Mouse (Mus musculus) Muller cell, postnatal 12 days (primary cell): ENCODE results near the gene Epb41l4b.

Experiments used
- DNase-seq: peaks from one replicate; pipeline ENCODE4 v3.0.0-alpha.2; 2015; ENCODE audit errors: inconsistent ontology term

Epb41l4b gene

DNA sequence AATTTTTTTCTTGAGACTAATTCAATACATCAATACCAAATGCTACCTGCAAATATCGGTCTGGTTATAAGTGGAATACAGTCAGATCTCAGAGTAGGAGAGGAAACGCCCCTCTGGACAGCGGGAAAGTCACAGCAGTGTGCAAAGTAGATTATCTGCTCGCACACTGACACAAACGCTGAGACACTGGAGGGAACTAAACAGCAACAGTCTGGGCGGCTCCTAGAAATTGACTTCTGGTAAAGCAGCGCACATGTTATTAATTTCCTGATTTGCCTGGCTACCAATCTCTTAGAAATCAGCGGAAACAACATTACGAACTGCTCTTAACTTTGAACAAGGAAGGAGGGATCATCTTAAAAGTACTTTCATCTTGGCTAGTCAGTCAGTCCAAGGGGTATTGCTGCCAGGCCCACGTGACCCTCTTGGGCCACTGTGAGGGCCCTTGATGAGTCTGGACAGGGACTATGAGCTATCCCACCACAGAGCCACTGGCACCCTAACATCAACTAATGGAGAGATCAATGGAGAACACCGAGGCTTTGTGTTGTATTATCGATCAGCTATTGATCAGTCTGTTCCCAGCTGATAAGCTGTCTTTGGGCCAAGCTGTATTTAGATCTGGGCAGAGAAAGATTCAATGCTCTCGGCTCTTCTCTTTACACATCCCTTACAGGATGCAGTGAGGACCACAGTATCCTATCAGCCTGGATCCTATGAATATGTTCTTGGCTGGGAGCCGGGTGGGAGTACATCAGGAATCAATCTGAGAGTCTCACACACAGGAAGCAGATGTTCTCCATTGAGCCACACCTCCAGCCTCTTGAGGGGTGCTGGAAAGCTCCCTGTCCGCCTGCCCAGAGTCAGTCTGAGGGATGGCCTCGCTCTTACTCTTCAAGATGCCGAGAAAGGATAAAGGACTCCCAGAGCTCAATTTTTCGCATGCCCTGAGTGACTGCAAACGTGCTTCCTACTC is 28.3 kb downstream of the Epb41l4b start:
- DNase-seq: no peak

- no peak for DNase-seq
These were observed 29.6 kb downstream of the Epb41l4b start for GRCm38 (mm10) chr4:57113472-57114216.

- DNase-seq: no peak
These were observed 31.2 kb downstream of the Epb41l4b start for GRCm38 (mm10) chr4:57111992-57112540.

GRCm38 (mm10) chr4:57111411-57111810 is 31.8 kb downstream of the Epb41l4b start:
- DNase-seq: no peak

GRCm38 (mm10) chr4:57109543-57109942 is 33.7 kb downstream of the Epb41l4b start:
- no peak for DNase-seq

DNA sequence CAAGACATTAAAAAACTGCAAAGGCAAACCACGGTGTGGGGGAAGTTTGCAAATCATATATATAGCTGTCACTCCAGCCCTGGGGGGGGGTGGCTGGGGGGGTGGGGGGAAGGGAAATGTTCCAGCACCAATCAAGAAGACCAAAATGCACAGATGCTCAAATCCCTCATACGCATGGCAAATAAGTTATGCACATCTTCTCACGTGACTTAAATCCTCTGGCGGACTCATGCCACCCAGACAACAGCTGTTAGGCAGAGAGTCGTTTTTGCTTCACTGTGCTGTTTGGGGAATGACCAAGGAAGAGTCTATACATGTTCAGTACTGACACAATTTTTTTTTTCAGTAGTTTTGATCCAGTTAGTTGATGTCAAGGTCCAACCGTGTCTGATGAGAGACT is 37.9 kb downstream of the Epb41l4b start:
- DNase-seq: no peak

DNA sequence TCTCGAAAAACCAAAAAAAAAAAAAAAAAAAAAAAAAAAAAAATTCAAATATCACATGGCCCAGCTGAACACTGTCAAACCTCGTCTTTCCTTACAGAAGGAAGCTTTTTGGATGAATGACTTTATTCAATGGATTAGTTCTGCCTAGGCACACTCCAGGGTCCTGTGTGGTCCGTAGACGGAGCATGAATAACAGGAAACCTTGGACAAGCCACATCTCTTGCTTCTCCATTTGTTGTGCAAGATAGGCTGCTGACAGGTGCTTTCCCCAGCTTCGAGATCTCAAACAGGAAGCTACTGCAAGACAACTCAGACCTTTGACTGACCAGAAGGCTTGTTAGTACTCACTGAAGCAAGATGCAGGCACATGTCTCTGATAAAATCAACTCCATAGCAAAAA is 39.4 kb downstream of the Epb41l4b start:
- DNase-seq: peak; percentile 43

DNA sequence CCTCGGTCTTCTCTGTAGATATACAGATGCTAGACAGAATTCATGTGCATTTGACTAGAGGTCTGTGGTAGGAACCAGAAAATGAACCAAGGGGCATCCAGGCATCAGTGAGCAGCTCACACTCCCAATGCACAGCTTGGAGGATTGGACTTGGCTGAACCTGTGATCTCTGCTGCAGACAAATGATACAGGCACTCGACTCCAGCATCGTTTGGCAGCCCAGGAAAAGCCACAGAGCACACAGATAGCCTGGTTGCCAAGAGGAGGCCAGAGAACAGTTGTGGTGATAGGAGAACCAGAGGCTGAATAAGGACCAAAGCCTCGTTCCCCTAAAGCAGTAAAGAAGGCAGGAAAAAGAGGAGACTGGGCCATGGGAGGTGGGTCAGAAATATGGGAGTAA is 42.1 kb downstream of the Epb41l4b start:
- DNase-seq: no peak

DNA sequence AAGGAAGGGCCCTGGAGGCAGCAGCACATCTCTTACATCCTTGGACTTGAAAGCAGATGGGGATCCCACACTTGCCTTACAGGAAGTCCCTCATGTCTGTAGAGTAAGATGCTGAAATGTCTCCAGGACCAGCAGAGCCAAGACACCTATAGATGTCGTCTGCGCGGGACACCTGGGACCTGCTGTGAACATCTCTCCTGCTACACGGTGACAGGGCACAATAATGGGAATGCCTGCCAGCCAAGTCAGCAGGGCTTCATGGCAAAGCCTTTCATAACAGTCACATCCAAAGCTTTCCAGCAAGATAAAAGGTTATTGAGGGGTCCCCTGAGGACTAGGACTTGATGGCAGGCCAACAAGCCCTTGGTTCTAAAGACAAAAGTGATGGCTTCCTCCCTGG is 45.8 kb downstream of the Epb41l4b start:
- no peak for DNase-seq

- peak; percentile 61 for DNase-seq
These were observed 47.7 kb downstream of the Epb41l4b start for GRCm38 (mm10) chr4:57095569-57095968.

DNA sequence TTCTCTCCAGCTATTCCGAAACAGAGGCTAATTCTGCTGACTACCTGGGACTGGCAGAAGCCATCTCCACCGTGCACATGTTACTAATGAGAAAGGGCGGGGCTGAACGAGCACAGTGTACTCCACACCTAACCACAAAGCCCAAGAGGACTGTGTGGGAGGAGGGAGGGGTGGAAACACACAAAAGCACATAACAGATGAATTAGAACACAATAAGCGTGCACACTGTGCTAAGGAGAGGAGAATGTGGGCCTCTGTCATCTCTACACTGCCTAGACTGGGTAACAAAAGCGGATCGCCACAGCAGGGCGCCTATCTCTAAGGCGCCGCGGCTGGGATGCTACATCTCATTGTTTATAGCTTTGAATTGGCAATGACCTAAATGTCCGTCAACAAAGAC is 51.9 kb downstream of the Epb41l4b start:
- DNase-seq: peak; percentile 85

DNA sequence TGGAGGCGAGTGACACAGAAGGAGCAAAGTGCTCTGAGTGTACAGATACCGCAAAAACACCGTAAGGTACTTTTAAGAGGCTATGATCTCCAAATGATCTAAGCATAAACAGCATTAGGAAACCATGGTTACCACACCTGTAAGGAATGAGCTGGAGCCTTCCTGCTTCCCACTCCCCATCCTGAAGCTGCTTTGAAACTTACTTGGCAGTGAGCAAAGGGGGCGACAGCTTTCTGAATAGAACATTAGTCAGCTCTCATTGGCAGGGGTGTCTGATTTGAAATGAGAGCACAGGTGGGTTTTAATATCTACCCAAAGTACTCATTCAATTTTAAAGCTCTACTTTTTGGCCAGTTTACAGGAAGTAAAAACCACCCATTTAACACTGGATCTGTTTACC is 54.9 kb downstream of the Epb41l4b start:
- no peak for DNase-seq

GRCm38 (mm10) chr4:57085750-57086400 is 57.4 kb downstream of the Epb41l4b start:
- DNase-seq: no peak

GRCm38 (mm10) chr4:57083653-57084052 is 59.6 kb downstream of the Epb41l4b start:
- DNase-seq: no peak

- DNase-seq: no peak
These were observed 60.3 kb downstream of the Epb41l4b start for GRCm38 (mm10) chr4:57082775-57083428.

DNA sequence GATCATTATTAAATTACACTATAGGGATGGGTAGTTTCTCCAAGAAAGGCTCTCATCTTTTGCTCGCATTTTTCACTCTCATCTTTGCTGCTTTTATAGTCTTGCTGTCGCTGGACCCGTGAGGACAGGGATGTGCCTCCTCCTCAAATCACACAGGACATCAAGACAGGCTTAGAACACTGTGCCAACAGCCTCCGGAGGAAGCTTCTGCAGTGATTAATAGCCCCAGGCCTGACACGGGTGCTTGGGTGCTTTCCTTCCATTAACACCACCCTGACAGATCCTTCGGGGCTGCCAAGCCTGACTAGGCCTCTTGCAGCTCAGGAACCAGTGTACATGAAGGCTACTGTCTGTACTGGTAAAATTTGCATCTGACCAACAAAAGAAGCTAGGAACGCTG is 61.8 kb downstream of the Epb41l4b start:
- DNase-seq: no peak

GRCm38 (mm10) chr4:57073843-57074242 is 69.4 kb downstream of the Epb41l4b start:
- no peak for DNase-seq

DNA sequence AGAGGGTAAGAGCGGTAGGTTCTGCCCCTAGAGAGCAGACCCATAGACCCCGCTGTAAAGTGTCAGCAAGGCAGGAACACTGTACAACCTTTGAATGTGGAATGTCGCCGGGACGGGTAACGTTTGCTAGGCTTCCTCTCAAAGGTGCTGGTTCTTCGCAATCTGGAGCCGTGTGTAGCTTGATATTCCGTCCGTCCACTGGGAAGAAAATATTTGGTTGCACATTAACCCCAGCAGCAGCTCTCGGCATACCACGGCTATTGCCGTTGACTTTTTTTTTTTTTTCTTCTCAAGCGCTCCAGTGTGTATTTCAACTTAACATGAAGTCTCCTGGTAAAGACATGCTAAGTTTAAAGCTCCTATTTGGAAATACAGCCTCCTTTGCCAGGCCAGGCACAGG is 70.1 kb downstream of the Epb41l4b start:
- DNase-seq: no peak

- no peak for DNase-seq
These were observed 72.6 kb downstream of the Epb41l4b start for GRCm38 (mm10) chr4:57070640-57071039.

GRCm38 (mm10) chr4:57068397-57068796 is 74.8 kb downstream of the Epb41l4b start:
- DNase-seq: no peak

DNA sequence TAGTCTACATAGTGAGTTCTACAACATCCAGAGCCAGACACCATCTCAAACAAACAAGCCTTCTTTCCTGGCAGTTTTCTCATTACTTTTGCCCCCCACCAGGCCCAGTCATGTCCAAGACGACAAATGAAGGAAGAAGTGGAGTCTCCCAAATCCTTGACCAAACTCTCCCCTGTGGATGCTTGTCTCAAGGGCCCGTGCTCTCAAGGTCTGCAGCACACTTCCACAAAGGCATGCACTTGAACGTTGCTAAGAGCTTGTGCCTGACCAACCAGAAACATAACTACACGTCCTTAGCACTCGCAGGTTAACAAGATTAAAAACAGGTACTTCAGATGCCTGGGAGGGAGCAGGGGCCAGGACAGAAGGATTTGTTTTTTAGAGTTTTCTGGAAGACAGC is 75.4 kb downstream of the Epb41l4b start:
- DNase-seq: no peak
